Comparison of ENCODE assay signal across 9 mouse cellular contexts in genomic region chr1:155055041-155055440, GRCm38 (mm10). TPM values are rescaled to one million over a fixed set of nuclear protein-coding genes. Genes with fewer than 3 reads are reported as not detected.
A peak's percentile ranks its signal among the peaks of the same experiment; 100 is the strongest.
DNase-seq lines count a peak whose midpoint lies in the region; ATAC-seq and TF ChIP-seq lines count a peak whose summit lies in the region.
"Had no signal": no experiment of that assay in that cellular context is flagged by ENCODE, and none has a peak within 500 bp of the region (broad histone marks: within the 10 kb centered on the region; RNA-seq: fewer than 3 reads in every experiment).

No protein-coding gene starts in this region.

- no peak overlapping the region for H3K4me3 ChIP-seq in heart, adult 2 months
- H3K4me3 ChIP-seq in lung, embryonic 16.5 days (ENCODE audit: low read length): no peak overlapping the region
- no peak overlapping the region for H3K4me3 ChIP-seq in lung, adult 2 months (replicated peaks; ENCODE audit: extremely low read depth, low read depth, low read length)
- no peak overlapping the region for H3K4me3 ChIP-seq in limb, embryonic 15.5 days

- intact Hi-C loops in heart, adult 2 months (cut with DNase I): no loop called here
- intact Hi-C loops in heart, postnatal 25 days (cut with DNase I): no loop called here

- no peak for DNase-seq in heart, adult 2 months
- DNase-seq in heart, postnatal 25 days (ENCODE audit: low spot score): no peak
- no peak for DNase-seq in lung, adult 2 months
- peak; percentile 66 for DNase-seq in brain, embryonic 14.5 days (ENCODE audit: low read depth)
- no peak for DNase-seq in layer of hippocampus, adult 18-20 months (ENCODE audit: low spot score in 2 of 2)
- DNase-seq in yolk sac, embryonic 10.5 days (ENCODE audit: low spot score): no peak
- DNase-seq: lung, postnatal 36 days had no signal

- H3K36me3 ChIP-seq in heart, adult 2 months (ENCODE audit: control insufficient read depth, insufficient read depth, low read length): no peaks in the 10 kb centered on the region
- H3K36me3 ChIP-seq in lung, embryonic 16.5 days (ENCODE audit: control insufficient read depth, insufficient read depth, low read length): no peaks in the 10 kb centered on the region
- no peaks in the 10 kb centered on the region for H3K36me3 ChIP-seq in limb, embryonic 15.5 days

- H3K27me3 ChIP-seq in heart, adult 2 months (ENCODE audit: control insufficient read depth, insufficient read depth, low read length): no peaks in the 10 kb centered on the region
- no peaks in the 10 kb centered on the region for H3K27me3 ChIP-seq in lung, embryonic 16.5 days (ENCODE audit: control insufficient read depth, insufficient read depth, low read depth, low read length)
- no peaks in the 10 kb centered on the region for H3K27me3 ChIP-seq in limb, embryonic 15.5 days

- peaks cover 30% of the 10 kb centered on the region for H3K4me1 ChIP-seq in heart, adult 2 months (ENCODE audit: control insufficient read depth, insufficient read depth, low read length)
- H3K4me1 ChIP-seq in lung, embryonic 16.5 days (replicated peaks; ENCODE audit: control insufficient read depth, insufficient read depth, low read length): peaks cover 58% of the 10 kb centered on the region
- peaks cover 37% of the 10 kb centered on the region for H3K4me1 ChIP-seq in lung, adult 2 months (ENCODE audit: control insufficient read depth, insufficient read depth, low read length)
- peaks cover 67% of the 10 kb centered on the region for H3K4me1 ChIP-seq in limb, embryonic 15.5 days

- H3K9me3 ChIP-seq in lung, embryonic 16.5 days (ENCODE audit: control insufficient read depth, low read length): no peaks in the 10 kb centered on the region
- H3K9me3 ChIP-seq in limb, embryonic 15.5 days: no peaks in the 10 kb centered on the region

- H3K9ac ChIP-seq in heart, adult 2 months (ENCODE audit: low read depth, low read length): no peak overlapping the region
- no peak overlapping the region for H3K9ac ChIP-seq in lung, embryonic 16.5 days (ENCODE audit: low read length)
- no peak overlapping the region for H3K9ac ChIP-seq in limb, embryonic 15.5 days

- no peaks in the 10 kb centered on the region for H3K79me2 ChIP-seq in heart, adult 2 months (replicated peaks; ENCODE audit: control insufficient read depth, insufficient read depth, low read length)

- no peak for ATAC-seq in lung, embryonic 16.5 days (ENCODE audit: low read depth)
- ATAC-seq in limb, embryonic 15.5 days (ENCODE audit: insufficient number of reproducible peaks, low FRiP score, low TSS enrichment, low read depth): no peak

- peak overlapping the region; percentile 20 for H3K27ac ChIP-seq in heart, adult 2 months
- H3K27ac ChIP-seq in lung, embryonic 16.5 days (ENCODE audit: low read length): peak overlapping the region; percentile 51; the same call in 1 of the 2 replicates
- H3K27ac ChIP-seq in limb, embryonic 15.5 days: peak overlapping the region; percentile 75

- H3K4me2 ChIP-seq in lung, embryonic 16.5 days (ENCODE audit: low read depth, low read length): no peak overlapping the region
- no peak overlapping the region for H3K4me2 ChIP-seq in limb, embryonic 15.5 days

- TF ChIP-seq CTCF in heart, adult 2 months (IDR thresholded peaks at IDR 0.05): no peak
- no peak for TF ChIP-seq CTCF in lung, adult 2 months (IDR thresholded peaks at IDR 0.05; ENCODE audit: insufficient read depth, low read length)
- no peak for TF ChIP-seq CTCF in brain, embryonic 14.5 days (IDR thresholded peaks at IDR 0.05; ENCODE audit: borderline replicate concordance, extremely low read depth, insufficient read depth, insufficient read length)

- no peak for TF ChIP-seq EP300 in heart, adult 2 months (IDR thresholded peaks at IDR 0.05; ENCODE audit: insufficient read depth, low read depth, low read length)

- TF ChIP-seq POLR2A in heart, adult 2 months (IDR thresholded peaks at IDR 0.05; ENCODE audit: insufficient read depth, low read depth, low read length): no peak
- TF ChIP-seq POLR2A in lung, adult 2 months (IDR thresholded peaks at IDR 0.05; ENCODE audit: borderline replicate concordance, extremely low read depth, low read depth, low read length): no peak
- TF ChIP-seq POLR2A in brain, embryonic 14.5 days (IDR thresholded peaks at IDR 0.05; ENCODE audit: borderline replicate concordance, extremely low read depth, insufficient read depth, insufficient read length, poor library complexity, severe bottlenecking): no peak

- WGBS in heart, adult 2 months: 25% methylated on average over 3 of the region's 3 CpGs
- 19% methylated on average over 3 of the region's 3 CpGs for WGBS in lung, embryonic 16.5 days
- 30% methylated on average over 3 of the region's 3 CpGs for WGBS in lung, adult 2 months
- 13% methylated on average over 3 of the region's 3 CpGs for WGBS in limb, embryonic 15.5 days

RNA-seq across cellular contexts. Expression of gene Ier5, which starts 44.4 kb away (rescaled TPM):
- 10 to 100 TPM; 12.5 to 16.8 TPM for total RNA-seq in heart, adult 2 months (2021)
- 9.8 and 13.5 TPM in 2 replicates for polyA plus RNA-seq in heart, adult 2 months (2012; rRNA removed)
- 10 to 100 TPM; 12.7 to 16.5 TPM for total RNA-seq in heart, postnatal 25 days (2021)
- 4.3 and 4.5 TPM in 2 replicates for polyA plus RNA-seq in lung, embryonic 16.5 days (2015; fragmentation: Nextera tagmentation; extraction: Ambion mirVana)
- polyA plus RNA-seq in lung, adult 2 months (2012; rRNA removed): 38.1 and 42.8 TPM in 2 replicates
- 34.8 and 52.4 TPM in 2 replicates for polyA plus RNA-seq in brain, embryonic 14.5 days (2012; rRNA removed)
- polyA plus RNA-seq in limb, embryonic 15.5 days (2015; fragmentation: Nextera tagmentation; extraction: Ambion mirVana): 5.5 and 7.1 TPM in 2 replicates
- total RNA-seq in layer of hippocampus, adult 18-20 months (2021): 10 to 100 TPM; 32.3 to 36.2 TPM

Comparison
In these comparisons a context has a peak if more than half of its experiments do, and no peak if none do; other contexts are left out.
1. H3K27ac ChIP-seq: peak in every context shown above with its lines; median percentile 75 in limb, embryonic 15.5 days; 51 in lung, embryonic 16.5 days; 20 in heart, adult 2 months.